9 mouse cellular contexts compared by ENCODE assay signal in the genomic region with DNA sequence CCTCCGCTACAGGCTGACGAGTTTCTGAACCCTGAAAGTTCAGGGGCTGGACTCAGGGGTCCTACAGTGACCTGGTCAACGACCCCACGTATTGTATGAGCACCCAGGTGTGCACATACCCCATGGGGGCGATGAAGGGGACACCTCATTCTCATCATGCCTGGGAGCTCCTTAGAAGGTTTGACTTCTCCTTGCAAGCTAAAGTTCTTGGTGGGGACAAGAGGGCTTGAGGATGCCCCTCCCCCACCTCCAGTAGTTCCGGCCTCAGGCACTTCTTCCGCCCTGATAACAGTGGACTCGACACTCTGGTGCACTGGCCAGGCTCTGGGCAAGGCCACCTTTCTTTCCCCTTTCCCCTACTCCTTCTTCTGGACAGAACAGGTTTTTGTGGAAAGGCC. TPM values are rescaled to one million over a fixed set of nuclear protein-coding genes. Genes with fewer than 3 reads are reported as not detected.
DNase-seq lines count a peak whose midpoint lies in the region; ATAC-seq and TF ChIP-seq lines count a peak whose summit lies in the region.
"Had no signal": no experiment of that assay in that cellular context is flagged by ENCODE, and none has a peak within 500 bp of the region (broad histone marks: within the 10 kb centered on the region; RNA-seq: fewer than 3 reads in every experiment).

No protein-coding gene starts in this region.

- peak; percentile 61 for ATAC-seq in G1E (ENCODE audit: extremely low read depth, insufficient number of reproducible peaks, low FRiP score, poor library complexity, severe bottlenecking)
- ATAC-seq in heart, embryonic 16.5 days (replicated peaks; ENCODE audit: extremely low read depth, insufficient read depth, low FRiP score): peak; percentile 15; the same call in 1 of the 2 replicates
- ATAC-seq in liver, embryonic 12.5 days: peak; percentile 63
- ATAC-seq in monocyte, adult 5-6 weeks (replicated peaks; ENCODE audit: insufficient number of reproducible peaks, low FRiP score, low TSS enrichment, poor library complexity, severe bottlenecking): peak; percentile 25; the same call in 1 of the 2 replicates

- H3K4me3 ChIP-seq in G1E (ENCODE audit: low read depth, low read length): peak overlapping the region; percentile 96
- H3K4me3 ChIP-seq in heart, embryonic 16.5 days (ENCODE audit: low read length): peak overlapping the region; percentile 54
- peak overlapping the region; percentile 80 for H3K4me3 ChIP-seq in liver, embryonic 12.5 days

- no peak for TF ChIP-seq CTCF in G1E (IDR thresholded peaks at IDR 0.05; ENCODE audit: low read depth, low read length)

- peak; percentile 28 for DNase-seq in embryo, embryonic 10.5 days (ENCODE audit: low spot score)
- DNase-seq in embryo, embryonic 10 days (ENCODE audit: low spot score): no peak
- DNase-seq in G1E (ENCODE audit: low spot score): peak; percentile 72
- no peak for DNase-seq in ovary, postnatal 14 days (ENCODE audit: low spot score)
- no peak for DNase-seq in gastrocnemius, postnatal 25 days

- peak overlapping the region; percentile 85 for H3K4me2 ChIP-seq in heart, embryonic 16.5 days (ENCODE audit: low read depth, low read length)
- peak overlapping the region; percentile 85 for H3K4me2 ChIP-seq in liver, embryonic 12.5 days

- no peaks in the 10 kb centered on the region for H3K9me3 ChIP-seq in G1E (replicated peaks)
- no peaks in the 10 kb centered on the region for H3K9me3 ChIP-seq in heart, embryonic 16.5 days (replicated peaks; ENCODE audit: control insufficient read depth, low read length)
- no peaks in the 10 kb centered on the region for H3K9me3 ChIP-seq in liver, embryonic 12.5 days (replicated peaks)

- no peaks in the 10 kb centered on the region for H3K27me3 ChIP-seq in G1E (ENCODE audit: insufficient read depth, low read length)
- no peaks in the 10 kb centered on the region for H3K27me3 ChIP-seq in heart, embryonic 16.5 days (ENCODE audit: control insufficient read depth, insufficient read depth, low read length)
- H3K27me3 ChIP-seq in liver, embryonic 12.5 days (replicated peaks): 0 out of 2 replicates have a peak, but pooled peaks cover 4% of the 10 kb centered on the region

- H3K36me3 ChIP-seq in G1E (replicated peaks): peaks cover 45% of the 10 kb centered on the region
- no peaks in the 10 kb centered on the region for H3K36me3 ChIP-seq in heart, embryonic 16.5 days (ENCODE audit: control insufficient read depth, insufficient read depth)
- peaks cover 36% of the 10 kb centered on the region for H3K36me3 ChIP-seq in liver, embryonic 12.5 days

- no peak overlapping the region for H3K27ac ChIP-seq in heart, embryonic 16.5 days (ENCODE audit: low read length)
- H3K27ac ChIP-seq in liver, embryonic 12.5 days: peak overlapping the region; percentile 66

- peaks cover 38% of the 10 kb centered on the region for H3K4me1 ChIP-seq in G1E (ENCODE audit: insufficient read depth, low read depth, low read length)
- peaks cover 5% of the 10 kb centered on the region; the same call in 1 of the 2 replicates for H3K4me1 ChIP-seq in heart, embryonic 16.5 days (ENCODE audit: control insufficient read depth, insufficient read depth, low read length)
- H3K4me1 ChIP-seq in liver, embryonic 12.5 days: peaks cover 23% of the 10 kb centered on the region

- 9% methylated on average over 8 of the region's 8 CpGs for WGBS in heart, embryonic 16.5 days
- 2% methylated on average over 8 of the region's 8 CpGs for WGBS in liver, embryonic 12.5 days (ENCODE audit: insufficient replicate concordance)

- peak overlapping the region; percentile 69 for H3K9ac ChIP-seq in heart, embryonic 16.5 days (ENCODE audit: low read length)
- peak overlapping the region; percentile 77 for H3K9ac ChIP-seq in liver, embryonic 12.5 days

RNA-seq across cellular contexts. Expression of gene Stxbp2, which starts 0.7 kb away (rescaled TPM):
- 224 and 287 TPM in 2 replicates for total RNA-seq in G1E (2014; fragmentation: Nextera tagmentation)
- total RNA-seq in G1E (2017): 181 and 203 TPM in 2 replicates
- polyA plus RNA-seq in G1E (2012): 399 and 514 TPM in 2 replicates
- 47.3 and 50.4 TPM in 2 replicates for polyA plus RNA-seq in heart, embryonic 16.5 days (2015; fragmentation: Nextera tagmentation; extraction: Ambion mirVana)
- polyA plus RNA-seq in liver, embryonic 12.5 days (2016; fragmentation: Nextera tagmentation; extraction: Ambion mirVana): 71.7 and 76.5 TPM in 2 replicates
- 132 to 212 TPM (median 174 TPM) in 3 replicates for total RNA-seq in monocyte, adult 5-6 weeks (2017)
- 1 to 10 TPM; 1.2 to 1.9 TPM for total RNA-seq in gastrocnemius, postnatal 25 days (2021)

RNA-seq across cellular contexts. Expression of gene Pcp2, which starts 6.1 kb away (rescaled TPM):
- total RNA-seq in G1E (2014; fragmentation: Nextera tagmentation) (not detected in 2 replicates), G1E (2017) (0.38 TPM in 1 of 2 replicates, not detected in the other)
- not detected in 2 replicates for polyA plus RNA-seq in G1E (2012)
- polyA plus RNA-seq in heart, embryonic 16.5 days (2015; fragmentation: Nextera tagmentation; extraction: Ambion mirVana): 0.17 and 0.34 TPM in 2 replicates
- polyA plus RNA-seq in liver, embryonic 12.5 days (2016; fragmentation: Nextera tagmentation; extraction: Ambion mirVana): 0.11 TPM in 1 of 2 replicates, not detected in the other
- total RNA-seq in monocyte, adult 5-6 weeks (2017): 0.67 to 0.96 TPM in 2 of 3 replicates, not detected in the other
- total RNA-seq in gastrocnemius, postnatal 25 days (2021): under 1 TPM in 1 of 2 experiments, not detected in 1; 0.67 TPM
- total RNA-seq: neutrophil, adult 5-6 weeks had no signal

RNA-seq across cellular contexts. Expression of gene Pet100, which starts 10.1 kb away (rescaled TPM):
- 25.8 and 52.9 TPM in 2 replicates for total RNA-seq in G1E (2014; fragmentation: Nextera tagmentation)
- 116 and 136 TPM in 2 replicates for total RNA-seq in G1E (2017)
- 17.7 and 22.2 TPM in 2 replicates for polyA plus RNA-seq in G1E (2012)
- polyA plus RNA-seq in heart, embryonic 16.5 days (2015; fragmentation: Nextera tagmentation; extraction: Ambion mirVana): 65.9 and 79.7 TPM in 2 replicates
- polyA plus RNA-seq in liver, embryonic 12.5 days (2016; fragmentation: Nextera tagmentation; extraction: Ambion mirVana): 97.5 and 101 TPM in 2 replicates
- total RNA-seq in monocyte, adult 5-6 weeks (2017): 127 to 142 TPM (median 131 TPM) in 3 replicates
- total RNA-seq in gastrocnemius, postnatal 25 days (2021): 100 to 1,000 TPM in 1 of 2 experiments, 10 to 100 TPM in 1; 89.9 to 106 TPM

RNA-seq across cellular contexts. Expression of gene Xab2, which starts 10.4 kb away (rescaled TPM):
- total RNA-seq in G1E (2014; fragmentation: Nextera tagmentation) (35.4 and 38.8 TPM in 2 replicates), G1E (2017) (47.1 and 48.4 TPM in 2 replicates)
- polyA plus RNA-seq in G1E (2012): 47.9 and 48.9 TPM in 2 replicates
- polyA plus RNA-seq in heart, embryonic 16.5 days (2015; fragmentation: Nextera tagmentation; extraction: Ambion mirVana): 35.6 and 36.8 TPM in 2 replicates
- 42.8 and 43.2 TPM in 2 replicates for polyA plus RNA-seq in liver, embryonic 12.5 days (2016; fragmentation: Nextera tagmentation; extraction: Ambion mirVana)
- 62.7 to 73.3 TPM (median 67.6 TPM) in 3 replicates for total RNA-seq in monocyte, adult 5-6 weeks (2017)
- total RNA-seq in gastrocnemius, postnatal 25 days (2021): 10 to 100 TPM in 1 of 2 experiments, 1 to 10 TPM in 1; 9.5 to 10.0 TPM

RNA-seq across cellular contexts. Expression of gene Retn, which starts 24.1 kb away (rescaled TPM):
- total RNA-seq in G1E (2014; fragmentation: Nextera tagmentation) (not detected in 2 replicates), G1E (2017) (not detected in 2 replicates)
- polyA plus RNA-seq in G1E (2012): not detected in 2 replicates
- not detected in 2 replicates for polyA plus RNA-seq in heart, embryonic 16.5 days (2015; fragmentation: Nextera tagmentation; extraction: Ambion mirVana)
- polyA plus RNA-seq in liver, embryonic 12.5 days (2016; fragmentation: Nextera tagmentation; extraction: Ambion mirVana): 0.14 and 0.20 TPM in 2 replicates
- total RNA-seq in monocyte, adult 5-6 weeks (2017): not detected in 3 replicates
- 10 to 100 TPM in 1 of 2 experiments, under 1 TPM in 1; 0.97 to 24.5 TPM for total RNA-seq in gastrocnemius, postnatal 25 days (2021)

Comparison
In these comparisons a context has a peak if more than half of its experiments do, and no peak if none do; other contexts are left out.
1. DNase-seq: peak in embryo, embryonic 10.5 days (single experiment) and G1E (single experiment); none in embryo, embryonic 10 days (single experiment), ovary, postnatal 14 days (single experiment) and gastrocnemius, postnatal 25 days (single experiment).
2. RNA of gene Stxbp2, which starts 0.7 kb away (total RNA-seq): 181 to 287 TPM in G1E and 132 to 212 TPM in monocyte, adult 5-6 weeks; 1.2 to 1.9 TPM in gastrocnemius, postnatal 25 days; every median in the first group is over 10 times any median in the second.
3. Peak in every context shown above with its lines, with median percentiles within 50 percentile points of each other: ATAC-seq and H3K4me3 ChIP-seq.